Mouse (Mus musculus): Measurements from ENCODE around the gene Taf3. TPM values are rescaled to one million over a fixed set of nuclear protein-coding genes. Genes with fewer than 3 reads are reported as not detected.

Gene Taf3
- total and polyA plus RNA-seq, 2 experiments from 2014 or later, result 2.7 to 10.0 TPM

DNA sequence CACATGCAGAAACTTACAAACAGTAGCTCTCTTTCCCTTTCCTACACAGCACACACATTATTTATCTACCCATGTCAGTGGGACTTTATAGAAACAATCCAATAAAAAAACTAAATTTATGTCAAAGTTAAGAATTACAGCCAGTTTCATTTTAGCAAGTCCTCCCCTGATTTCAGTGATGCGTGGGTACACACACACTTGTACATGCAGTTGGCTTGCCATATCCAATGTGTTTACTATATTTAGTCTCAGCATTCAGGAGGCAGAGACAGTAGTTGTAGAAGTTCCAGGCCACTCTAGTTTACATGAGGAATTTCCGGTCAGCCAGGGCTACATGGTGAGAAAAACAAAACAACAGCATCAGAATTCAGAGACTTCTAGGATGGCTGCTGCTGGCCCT lies 46.8 kb downstream of the Taf3 start:
- DNase-seq (ENCODE audit: low spot score), result no peak
- TF ChIP-seq CTCF (IDR thresholded peaks at IDR 0.05; ENCODE audit: low read depth), result no peak
- ATAC-seq, result no peak
- WGBS, result 73% methylated on average over 2 of the region's 2 CpGs
- Histone ChIP-seq H3K4me2 (ENCODE audit: low read depth, low read length) (no peak overlapping the region), H3K27me3 (ENCODE audit: insufficient read depth, low read length) (no peaks in the 10 kb centered on the region), H3K9me3 (ENCODE audit: low read length) (no peaks in the 10 kb centered on the region), H3K4me3 (ENCODE audit: low read length) (no peak overlapping the region), H3K4me1 (ENCODE audit: insufficient read depth, low read length) (no peaks in the 10 kb centered on the region), H3K27ac (no peak overlapping the region), H3K36me3 (ENCODE audit: insufficient read depth, low read length) (no peaks in the 10 kb centered on the region), H3K9ac (replicated peaks; ENCODE audit: low read length) (no peak overlapping the region)

DNA sequence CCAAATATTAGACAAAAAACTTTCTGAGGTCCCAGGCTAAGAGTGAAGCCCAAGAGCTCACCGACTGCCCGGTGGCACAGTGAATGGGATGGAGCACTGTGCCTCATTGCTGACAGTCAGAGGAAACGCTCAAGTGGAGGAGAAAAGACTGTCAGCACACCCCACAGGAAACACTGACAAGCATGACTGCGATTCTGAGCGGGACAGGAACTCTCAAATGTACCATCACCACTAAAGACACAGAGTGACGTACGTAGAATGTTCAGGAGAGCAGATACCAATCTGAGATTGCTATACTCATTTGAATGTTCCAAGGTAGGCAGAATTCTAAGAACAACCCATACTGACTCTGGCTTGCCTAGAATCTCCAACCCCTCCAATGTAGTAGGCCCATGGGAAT lies 50.9 kb downstream of the Taf3 start:
- 91% methylated on average over 7 of the region's 7 CpGs for WGBS
- no peaks in the 10 kb centered on the region for H3K27me3 ChIP-seq (ENCODE audit: insufficient read depth, low read length)
- H3K4me2 ChIP-seq (ENCODE audit: low read depth, low read length), result no peak overlapping the region
- no peak overlapping the region for H3K9ac ChIP-seq (replicated peaks; ENCODE audit: low read length)
- H3K4me1 ChIP-seq (ENCODE audit: insufficient read depth, low read length), result no peaks in the 10 kb centered on the region
- no peaks in the 10 kb centered on the region for H3K9me3 ChIP-seq (ENCODE audit: low read length)
- ATAC-seq, result no peak
- no peaks in the 10 kb centered on the region for H3K36me3 ChIP-seq (ENCODE audit: insufficient read depth, low read length)
- TF ChIP-seq CTCF (IDR thresholded peaks at IDR 0.05; ENCODE audit: low read depth), result no peak
- no peak for DNase-seq (ENCODE audit: low spot score)
- H3K4me3 ChIP-seq (ENCODE audit: low read length), result no peak overlapping the region
- no peak overlapping the region for H3K27ac ChIP-seq

DNA sequence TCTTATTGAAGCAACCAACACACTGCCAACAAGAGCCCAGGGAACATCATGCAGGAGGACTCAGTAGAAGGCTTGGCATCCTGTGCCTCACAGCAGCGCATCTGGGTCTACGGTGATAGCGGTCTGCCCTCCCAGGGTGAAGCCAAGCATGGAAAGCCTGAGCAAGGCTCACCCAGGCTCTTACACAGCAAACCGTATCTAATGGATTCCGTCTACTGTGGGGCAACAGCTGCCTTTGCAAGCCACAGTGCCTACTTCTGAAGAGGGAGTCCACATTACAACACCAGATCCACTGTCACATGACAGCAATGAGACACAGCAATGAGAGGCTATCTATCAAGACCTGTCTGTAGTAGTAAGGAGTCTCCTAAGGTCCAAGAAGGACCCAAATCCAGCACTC lies 52.3 kb downstream of the Taf3 start:
- Histone ChIP-seq H3K4me2 (ENCODE audit: low read depth, low read length) (no peak overlapping the region), H3K4me3 (ENCODE audit: low read length) (no peak overlapping the region), H3K27ac (no peak overlapping the region), H3K4me1 (ENCODE audit: insufficient read depth, low read length) (no peaks in the 10 kb centered on the region), H3K36me3 (ENCODE audit: insufficient read depth, low read length) (no peaks in the 10 kb centered on the region), H3K9me3 (ENCODE audit: low read length) (no peaks in the 10 kb centered on the region), H3K9ac (replicated peaks; ENCODE audit: low read length) (no peak overlapping the region), H3K27me3 (ENCODE audit: insufficient read depth, low read length) (no peaks in the 10 kb centered on the region)
- ATAC-seq (no peak), DNase-seq (ENCODE audit: low spot score) (no peak)
- 68% methylated on average over 5 of the region's 5 CpGs for WGBS
- TF ChIP-seq CTCF (IDR thresholded peaks at IDR 0.05; ENCODE audit: low read depth), result no peak

DNA sequence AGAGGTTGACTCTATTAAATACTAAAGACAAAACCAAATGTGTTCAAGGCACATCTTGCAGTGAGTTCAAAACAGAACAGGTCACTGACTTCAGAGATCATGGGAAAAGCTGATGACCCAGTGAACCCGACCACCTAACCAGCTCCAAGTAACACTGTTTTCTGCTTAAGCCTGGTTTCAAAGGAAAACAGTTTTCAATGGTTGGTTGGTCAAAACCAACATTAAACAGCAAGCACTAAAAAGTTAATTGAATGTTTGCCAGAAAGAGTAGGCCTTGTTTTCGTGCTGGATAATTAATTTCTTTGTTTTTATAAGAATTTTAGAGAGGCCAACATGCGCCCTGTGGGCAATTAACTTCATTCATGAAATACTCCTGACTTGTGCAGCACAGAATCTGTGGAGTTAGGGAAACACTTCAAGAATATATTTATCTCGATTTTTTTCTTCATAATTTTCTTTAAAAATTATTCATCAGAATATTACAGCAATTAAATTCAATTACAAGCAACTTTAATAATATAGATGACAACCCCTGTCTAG lies 57.6 kb downstream of the Taf3 start:
- no peak for ATAC-seq
- no peak overlapping the region for H3K27ac ChIP-seq
- WGBS, result 52% methylated on average over 4 of the region's 4 CpGs
- no peak for DNase-seq (ENCODE audit: low spot score)
- H3K9ac ChIP-seq (replicated peaks; ENCODE audit: low read length), result no peak overlapping the region
- no peaks in the 10 kb centered on the region for H3K4me1 ChIP-seq (ENCODE audit: insufficient read depth, low read length)
- no peak for TF ChIP-seq CTCF (IDR thresholded peaks at IDR 0.05; ENCODE audit: low read depth)
- no peak overlapping the region for H3K4me3 ChIP-seq (ENCODE audit: low read length)
- no peak overlapping the region for H3K4me2 ChIP-seq (ENCODE audit: low read depth, low read length)
- no peaks in the 10 kb centered on the region for H3K27me3 ChIP-seq (ENCODE audit: insufficient read depth, low read length)
- no peaks in the 10 kb centered on the region for H3K9me3 ChIP-seq (ENCODE audit: low read length)
- H3K36me3 ChIP-seq (ENCODE audit: insufficient read depth, low read length), result no peaks in the 10 kb centered on the region

DNA sequence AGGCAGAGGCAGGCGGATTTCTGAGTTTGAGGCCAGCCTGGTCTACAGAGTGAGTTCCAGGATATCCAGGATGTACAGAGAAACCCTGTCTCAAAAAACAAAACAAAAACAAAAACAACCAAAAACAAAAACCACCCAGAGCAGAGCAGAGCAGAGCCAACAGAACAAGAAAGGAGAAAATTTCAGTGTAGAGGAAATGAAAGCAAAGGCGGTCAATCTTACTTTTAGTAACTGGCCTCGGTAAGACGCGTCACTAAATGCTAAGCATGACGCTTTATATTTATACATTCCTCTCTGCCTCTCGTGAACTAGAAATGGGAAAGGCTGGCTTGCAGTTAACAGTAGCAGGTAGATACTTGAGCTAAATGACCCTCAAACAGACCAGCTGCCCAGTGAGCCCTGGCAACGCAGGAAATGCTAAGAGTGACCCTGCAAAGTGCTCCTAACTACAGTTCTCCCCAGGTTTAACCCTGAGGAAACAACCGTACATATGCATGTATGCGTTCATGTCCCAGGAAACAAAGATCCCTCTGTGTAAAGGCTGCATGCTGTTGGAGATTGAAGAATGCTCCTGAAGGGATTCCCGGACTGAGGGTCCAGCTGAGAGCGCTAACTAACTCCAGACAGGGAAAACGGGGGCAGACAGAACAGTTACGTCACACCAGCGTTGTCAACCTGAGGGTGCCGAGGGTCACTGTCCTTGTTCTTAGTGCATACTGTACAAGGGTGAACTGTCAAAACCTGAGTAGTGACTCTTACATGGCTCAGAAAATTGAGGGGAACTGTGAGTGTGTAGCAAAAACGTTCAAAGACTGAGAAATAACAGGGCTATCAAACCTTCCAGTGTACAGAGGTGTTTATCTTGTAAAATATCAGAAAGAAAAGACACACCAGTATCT lies 58.5 kb downstream of the Taf3 start:
- no peak for DNase-seq (ENCODE audit: low spot score)
- no peak for TF ChIP-seq CTCF (IDR thresholded peaks at IDR 0.05; ENCODE audit: low read depth)
- ATAC-seq, result no peak
- Histone ChIP-seq H3K9ac (replicated peaks; ENCODE audit: low read length) (no peak overlapping the region), H3K27ac (no peak overlapping the region), H3K4me2 (ENCODE audit: low read depth, low read length) (no peak overlapping the region), H3K4me1 (ENCODE audit: insufficient read depth, low read length) (no peaks in the 10 kb centered on the region), H3K27me3 (ENCODE audit: insufficient read depth, low read length) (no peaks in the 10 kb centered on the region), H3K36me3 (ENCODE audit: insufficient read depth, low read length) (no peaks in the 10 kb centered on the region), H3K9me3 (ENCODE audit: low read length) (no peaks in the 10 kb centered on the region), H3K4me3 (ENCODE audit: low read length) (no peak overlapping the region)
- WGBS, result 72% methylated on average over 17 of the region's 17 CpGs

DNA sequence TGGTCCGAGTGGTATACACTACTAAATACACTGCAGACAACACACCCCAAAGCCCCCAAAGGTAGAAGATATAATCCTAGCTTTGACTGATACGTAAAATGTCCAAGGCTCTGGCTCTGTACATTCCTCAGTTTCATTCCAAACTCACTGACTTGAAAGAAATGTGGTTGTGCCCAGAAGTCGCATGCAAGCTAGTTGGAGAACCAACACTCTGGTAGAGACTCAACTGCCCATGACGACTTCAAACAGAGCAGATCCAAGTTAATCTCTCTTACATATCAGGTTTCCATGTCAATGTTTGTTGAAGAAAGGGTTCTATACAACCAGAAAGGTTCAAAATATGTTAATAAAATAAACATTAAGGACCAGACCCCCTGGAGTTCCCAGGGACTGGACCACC lies 60.1 kb downstream of the Taf3 start:
- WGBS, result 86% methylated on average over 4 of the region's 4 CpGs
- no peak overlapping the region for H3K9ac ChIP-seq (replicated peaks; ENCODE audit: low read length)
- DNase-seq (ENCODE audit: low spot score), result no peak
- no peaks in the 10 kb centered on the region for H3K36me3 ChIP-seq (ENCODE audit: insufficient read depth, low read length)
- no peak for TF ChIP-seq CTCF (IDR thresholded peaks at IDR 0.05; ENCODE audit: low read depth)
- H3K4me2 ChIP-seq (ENCODE audit: low read depth, low read length), result no peak overlapping the region
- H3K9me3 ChIP-seq (ENCODE audit: low read length), result no peaks in the 10 kb centered on the region
- no peak overlapping the region for H3K27ac ChIP-seq
- no peaks in the 10 kb centered on the region for H3K4me1 ChIP-seq (ENCODE audit: insufficient read depth, low read length)
- H3K4me3 ChIP-seq (ENCODE audit: low read length), result no peak overlapping the region
- ATAC-seq, result no peak
- H3K27me3 ChIP-seq (ENCODE audit: insufficient read depth, low read length), result no peaks in the 10 kb centered on the region

DNA sequence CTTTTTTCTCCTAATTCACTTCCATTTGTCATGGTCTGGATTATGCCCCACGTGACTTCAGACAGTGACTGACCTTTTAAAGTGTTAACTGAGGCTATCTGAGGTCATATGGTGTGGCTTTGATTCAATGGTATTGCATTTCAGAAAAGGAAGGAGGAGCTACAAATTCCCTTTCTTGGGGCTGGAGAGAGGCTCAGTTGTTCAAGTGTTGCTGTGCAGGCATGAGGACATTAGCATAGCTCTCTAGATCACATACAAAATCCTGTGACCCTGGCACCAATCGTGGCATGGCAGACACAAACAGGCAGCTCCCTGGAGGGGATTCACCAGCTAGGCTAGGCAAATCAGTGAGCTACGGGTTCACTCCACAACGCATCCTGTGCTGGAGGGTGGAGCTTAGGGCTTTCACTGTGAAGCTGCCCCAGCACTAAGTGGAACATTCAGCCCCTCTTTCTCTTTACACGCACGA lies 62.4 kb downstream of the Taf3 start:
- TF ChIP-seq CTCF (IDR thresholded peaks at IDR 0.05; ENCODE audit: low read depth), result no peak
- H3K36me3 ChIP-seq (ENCODE audit: insufficient read depth, low read length), result no peaks in the 10 kb centered on the region
- H3K4me3 ChIP-seq (ENCODE audit: low read length), result no peak overlapping the region
- no peak overlapping the region for H3K27ac ChIP-seq
- peak; percentile 51; the same call in 1 of the 2 replicates for ATAC-seq
- H3K9me3 ChIP-seq (ENCODE audit: low read length), result no peaks in the 10 kb centered on the region
- no peak for DNase-seq (ENCODE audit: low spot score)
- 6% methylated on average over 6 of the region's 6 CpGs for WGBS
- 0 out of 2 replicates have a peak overlapping the region, but pooled peaks have one; percentile 16 for H3K4me2 ChIP-seq (ENCODE audit: low read depth, low read length)
- H3K4me1 ChIP-seq (ENCODE audit: insufficient read depth, low read length), result no peaks in the 10 kb centered on the region
- no peak overlapping the region for H3K9ac ChIP-seq (replicated peaks; ENCODE audit: low read length)
- H3K27me3 ChIP-seq (ENCODE audit: insufficient read depth, low read length), result no peaks in the 10 kb centered on the region

All from hindbrain, postnatal 0 days (tissue).